Mouse (Mus musculus): ENCODE data around the gene Opcml. TPM values are rescaled to one million over a fixed set of nuclear protein-coding genes. Genes with fewer than 3 reads are reported as not detected.

Opcml gene
- polyA plus RNA-seq, 1 experiment from 2014 or later, result 4.1 TPM

- Histone ChIP-seq H3K27ac (no peak overlapping the region), H3K9me3 (no peaks in the 10 kb centered on the region), H3K4me2 (no peak overlapping the region), H3K27me3 (replicated peaks) (no peaks in the 10 kb centered on the region), H3K36me3 (no peaks in the 10 kb centered on the region), H3K4me3 (replicated peaks) (no peak overlapping the region), H3K9ac (no peak overlapping the region), H3K4me1 (no peaks in the 10 kb centered on the region)
- 54% methylated on average over 3 of the region's 3 CpGs for WGBS
- ATAC-seq (ENCODE audit: insufficient read depth, low FRiP score, low read depth), result no peak
Measured at GRCm38 (mm10) chr9:28592208-28592607, 801.6 kb downstream of the Opcml start.

GRCm38 (mm10) chr9:28595062-28595461, 804.5 kb downstream of the Opcml start:
- Histone ChIP-seq H3K27ac (no peak overlapping the region), H3K4me3 (replicated peaks) (no peak overlapping the region), H3K27me3 (replicated peaks) (no peaks in the 10 kb centered on the region), H3K4me1 (no peaks in the 10 kb centered on the region), H3K36me3 (no peaks in the 10 kb centered on the region), H3K9ac (no peak overlapping the region), H3K9me3 (no peaks in the 10 kb centered on the region), H3K4me2 (no peak overlapping the region)
- ATAC-seq (ENCODE audit: insufficient read depth, low FRiP score, low read depth), result no peak
- 84% methylated on average over 3 of the region's 3 CpGs for whole genome bisulfite sequencing

- no peak for ATAC-seq (ENCODE audit: insufficient read depth, low FRiP score, low read depth)
- 35% methylated on average over 1 of the region's 1 CpGs for WGBS
Measured at GRCm38 (mm10) chr9:28605561-28605960, 815.0 kb downstream of the Opcml start.

GRCm38 (mm10) chr9:28613683-28614620, 823.4 kb downstream of the Opcml start:
- Histone ChIP-seq H3K4me2 (no peak overlapping the region), H3K36me3 (no peaks in the 10 kb centered on the region), H3K27me3 (replicated peaks) (no peaks in the 10 kb centered on the region), H3K4me3 (replicated peaks) (no peak overlapping the region), H3K4me1 (no peaks in the 10 kb centered on the region), H3K9me3 (no peaks in the 10 kb centered on the region), H3K9ac (no peak overlapping the region), H3K27ac (no peak overlapping the region)
- WGBS, result 49% methylated on average over 6 of the region's 6 CpGs
- no peak for ATAC-seq (ENCODE audit: insufficient read depth, low FRiP score, low read depth)

More at GRCm38 (mm10) chr9:28605561-28605960, 815.0 kb downstream of the Opcml start:
- Histone ChIP-seq H3K4me1 (no peaks in the 10 kb centered on the region), H3K27me3 (replicated peaks) (no peaks in the 10 kb centered on the region), H3K36me3 (no peaks in the 10 kb centered on the region), H3K9me3 (no peaks in the 10 kb centered on the region), H3K9ac (no peak overlapping the region), H3K27ac (no peak overlapping the region), H3K4me2 (no peak overlapping the region), H3K4me3 (replicated peaks) (no peak overlapping the region)

- H3K4me3 ChIP-seq (replicated peaks), result no peak overlapping the region
Measured at GRCm38 (mm10) chr9:28615447-28615846, 824.9 kb downstream of the Opcml start.

GRCm38 (mm10) chr9:28617666-28618065, 827.1 kb downstream of the Opcml start:
- H3K27ac ChIP-seq, result no peak overlapping the region
- no peak overlapping the region for H3K4me3 ChIP-seq (replicated peaks)
- no peaks in the 10 kb centered on the region for H3K27me3 ChIP-seq (replicated peaks)
- no peaks in the 10 kb centered on the region for H3K36me3 ChIP-seq
- H3K9me3 ChIP-seq, result no peaks in the 10 kb centered on the region
- ATAC-seq (ENCODE audit: insufficient read depth, low FRiP score, low read depth), result no peak
- no peak overlapping the region for H3K9ac ChIP-seq
- WGBS, result 57% methylated on average over 1 of the region's 1 CpGs
- no peak overlapping the region for H3K4me2 ChIP-seq
- no peaks in the 10 kb centered on the region for H3K4me1 ChIP-seq

More at GRCm38 (mm10) chr9:28615447-28615846, 824.9 kb downstream of the Opcml start:
- no peaks in the 10 kb centered on the region for H3K9me3 ChIP-seq
- H3K4me1 ChIP-seq, result no peaks in the 10 kb centered on the region
- H3K9ac ChIP-seq, result no peak overlapping the region
- H3K27ac ChIP-seq, result no peak overlapping the region
- no peaks in the 10 kb centered on the region for H3K27me3 ChIP-seq (replicated peaks)
- H3K4me2 ChIP-seq, result no peak overlapping the region
- no peaks in the 10 kb centered on the region for H3K36me3 ChIP-seq
- no peak for ATAC-seq (ENCODE audit: insufficient read depth, low FRiP score, low read depth)

- H3K9ac ChIP-seq, result no peak overlapping the region
- no peak overlapping the region for H3K27ac ChIP-seq
- H3K27me3 ChIP-seq (replicated peaks), result no peaks in the 10 kb centered on the region
- no peaks in the 10 kb centered on the region for H3K36me3 ChIP-seq
- no peak overlapping the region for H3K4me2 ChIP-seq
- ATAC-seq (ENCODE audit: insufficient read depth, low FRiP score, low read depth), result no peak
- H3K4me3 ChIP-seq (replicated peaks), result no peak overlapping the region
- H3K9me3 ChIP-seq, result no peaks in the 10 kb centered on the region
- WGBS, result 71% methylated on average over 2 of the region's 2 CpGs
- H3K4me1 ChIP-seq, result no peaks in the 10 kb centered on the region
Measured at GRCm38 (mm10) chr9:28618186-28618892, 827.8 kb downstream of the Opcml start.

- ATAC-seq (ENCODE audit: insufficient read depth, low FRiP score, low read depth), result no peak
- Histone ChIP-seq H3K9me3 (no peaks in the 10 kb centered on the region), H3K27ac (no peak overlapping the region), H3K4me2 (no peak overlapping the region), H3K4me3 (replicated peaks) (no peak overlapping the region), H3K9ac (no peak overlapping the region), H3K27me3 (replicated peaks) (no peaks in the 10 kb centered on the region), H3K4me1 (no peaks in the 10 kb centered on the region), H3K36me3 (no peaks in the 10 kb centered on the region)
- WGBS, result 88% methylated on average over 1 of the region's 1 CpGs
Measured at GRCm38 (mm10) chr9:28621939-28622338, 831.4 kb downstream of the Opcml start.

- no peak overlapping the region for H3K4me2 ChIP-seq
- no peaks in the 10 kb centered on the region for H3K4me1 ChIP-seq
- H3K4me3 ChIP-seq (replicated peaks), result no peak overlapping the region
- no peaks in the 10 kb centered on the region for H3K9me3 ChIP-seq
- no peaks in the 10 kb centered on the region for H3K27me3 ChIP-seq (replicated peaks)
- no peaks in the 10 kb centered on the region for H3K36me3 ChIP-seq
- no peak overlapping the region for H3K27ac ChIP-seq
- H3K9ac ChIP-seq, result no peak overlapping the region
- ATAC-seq (ENCODE audit: insufficient read depth, low FRiP score, low read depth), result no peak
- 64% methylated on average over 10 of the region's 10 CpGs for WGBS
Measured at GRCm38 (mm10) chr9:28624870-28625269, 834.3 kb downstream of the Opcml start.

- H3K9ac ChIP-seq, result no peak overlapping the region
- H3K4me1 ChIP-seq, result no peaks in the 10 kb centered on the region
- H3K27me3 ChIP-seq (replicated peaks), result no peaks in the 10 kb centered on the region
- no peak for ATAC-seq (ENCODE audit: insufficient read depth, low FRiP score, low read depth)
- H3K27ac ChIP-seq, result no peak overlapping the region
- no peaks in the 10 kb centered on the region for H3K36me3 ChIP-seq
- H3K9me3 ChIP-seq, result no peaks in the 10 kb centered on the region
- H3K4me3 ChIP-seq (replicated peaks), result no peak overlapping the region
- H3K4me2 ChIP-seq, result no peak overlapping the region
Measured at GRCm38 (mm10) chr9:28642766-28643165, 852.2 kb downstream of the Opcml start.

- no peak overlapping the region for H3K4me2 ChIP-seq
- no peaks in the 10 kb centered on the region for H3K27me3 ChIP-seq (replicated peaks)
- H3K27ac ChIP-seq, result no peak overlapping the region
- H3K4me1 ChIP-seq, result no peaks in the 10 kb centered on the region
- H3K9ac ChIP-seq, result no peak overlapping the region
- H3K36me3 ChIP-seq, result no peaks in the 10 kb centered on the region
- 53% methylated on average over 2 of the region's 2 CpGs for WGBS
- no peaks in the 10 kb centered on the region for H3K9me3 ChIP-seq
- H3K4me3 ChIP-seq (replicated peaks), result no peak overlapping the region
- ATAC-seq (ENCODE audit: insufficient read depth, low FRiP score, low read depth), result no peak
Measured at GRCm38 (mm10) chr9:28644063-28644462, 853.5 kb downstream of the Opcml start.

- ATAC-seq (ENCODE audit: insufficient read depth, low FRiP score, low read depth), result no peak
- 49% methylated on average over 4 of the region's 4 CpGs for WGBS
- H3K36me3 ChIP-seq, result no peaks in the 10 kb centered on the region
Measured at GRCm38 (mm10) chr9:28650089-28650488, 859.5 kb downstream of the Opcml start.

More at GRCm38 (mm10) chr9:28650089-28650488, 859.5 kb downstream of the Opcml start:
- H3K4me2 ChIP-seq, result no peak overlapping the region
- H3K27ac ChIP-seq, result no peak overlapping the region
- H3K27me3 ChIP-seq (replicated peaks), result no peaks in the 10 kb centered on the region
- no peaks in the 10 kb centered on the region for H3K4me1 ChIP-seq
- H3K9me3 ChIP-seq, result no peaks in the 10 kb centered on the region
- H3K9ac ChIP-seq, result no peak overlapping the region
- no peak overlapping the region for H3K4me3 ChIP-seq (replicated peaks)

Measured in stomach, embryonic 15.5 days (tissue).